ENCODE assay signal across 18 mouse cellular contexts in genomic region chr1:170939255-170939654, GRCm38 (mm10). TPM values are rescaled to one million over a fixed set of nuclear protein-coding genes. Genes with fewer than 3 reads are reported as not detected.
DNase-seq lines count a peak whose midpoint lies in the region; ATAC-seq and TF ChIP-seq lines count a peak whose summit lies in the region.
"Had no signal": no experiment of that assay in that cellular context is flagged by ENCODE, and none has a peak within 500 bp of the region (broad histone marks: within the 10 kb centered on the region; RNA-seq: fewer than 3 reads in every experiment).

No protein-coding gene starts in this region.

- peaks cover 3% of the 10 kb centered on the region; the same call in 1 of the 2 replicates for H3K9me3 ChIP-seq in liver, postnatal 0 days (ENCODE audit: low read length)
- H3K9me3 ChIP-seq in liver, embryonic 11.5 days (ENCODE audit: control insufficient read depth, low read length) = no peaks in the 10 kb centered on the region
- H3K9me3 ChIP-seq: forebrain, embryonic 15.5 days; liver, embryonic 15.5 days; stomach, embryonic 15.5 days had no signal

- no peaks in the 10 kb centered on the region for H3K27me3 ChIP-seq in liver, postnatal 0 days (ENCODE audit: insufficient read depth, low read length)
- no peaks in the 10 kb centered on the region for H3K27me3 ChIP-seq in liver, embryonic 11.5 days (replicated peaks; ENCODE audit: control insufficient read depth, insufficient read depth, low read length)
- H3K27me3 ChIP-seq: embryonic facial prominence, embryonic 13.5 days; forebrain, embryonic 15.5 days; liver, embryonic 15.5 days; stomach, embryonic 15.5 days had no signal

- H3K36me3 ChIP-seq in liver, postnatal 0 days (replicated peaks; ENCODE audit: insufficient read depth, low read length) = no peaks in the 10 kb centered on the region
- no peaks in the 10 kb centered on the region for H3K36me3 ChIP-seq in liver, embryonic 11.5 days (ENCODE audit: control insufficient read depth, insufficient read depth, low read length)
- H3K36me3 ChIP-seq: embryonic facial prominence, embryonic 13.5 days; forebrain, embryonic 15.5 days; liver, embryonic 15.5 days; stomach, embryonic 15.5 days had no signal

- DNase-seq in liver, postnatal 0 days = peak; percentile 23
- no peak for DNase-seq in liver, embryonic 11.5 days (ENCODE audit: low spot score)
- peak; percentile 9 to 29 for DNase-seq in adrenal gland, postnatal 36 days
- peak; percentile 9 for DNase-seq in lung, postnatal 10 days
- DNase-seq in spleen, postnatal 14 days (ENCODE audit: low spot score in 2 of 2) = peak; percentile 17 to 32
- no peak for DNase-seq in cerebellum, adult 11-12 months
- DNase-seq in gastrocnemius, adult 18-20 months (ENCODE audit: low spot score) = no peak
- DNase-seq: cerebellum, adult 2 months; heart, postnatal 4 days; thymus, postnatal 4 days had no signal

- H3K4me3 ChIP-seq in liver, postnatal 0 days (ENCODE audit: low read depth, low read length) = no peak overlapping the region
- H3K4me3 ChIP-seq in liver, embryonic 11.5 days (ENCODE audit: low read depth, low read length) = no peak overlapping the region
- H3K4me3 ChIP-seq: embryonic facial prominence, embryonic 13.5 days; forebrain, embryonic 15.5 days; liver, embryonic 15.5 days; stomach, embryonic 15.5 days had no signal

- no peak for TF ChIP-seq EP300 in liver, postnatal 0 days (IDR thresholded peaks at IDR 0.05; ENCODE audit: low read depth)

- 77% methylated on average over 12 of the region's 12 CpGs for WGBS in liver, postnatal 0 days (ENCODE audit: insufficient replicate concordance)
- 84% methylated on average over 12 of the region's 12 CpGs for WGBS in liver, embryonic 11.5 days

- no peaks in the 10 kb centered on the region for H3K4me1 ChIP-seq in liver, postnatal 0 days (ENCODE audit: insufficient read depth)
- H3K4me1 ChIP-seq in liver, embryonic 11.5 days (replicated peaks; ENCODE audit: control insufficient read depth, insufficient read depth, low read length) = no peaks in the 10 kb centered on the region
- H3K4me1 ChIP-seq: embryonic facial prominence, embryonic 13.5 days; forebrain, embryonic 15.5 days; liver, embryonic 15.5 days; stomach, embryonic 15.5 days had no signal

- no peak for TF ChIP-seq CTCF in liver, postnatal 0 days (IDR thresholded peaks at IDR 0.05; ENCODE audit: low read depth)

- no peak overlapping the region for H3K27ac ChIP-seq in liver, postnatal 0 days (ENCODE audit: low read depth)
- no peak overlapping the region for H3K27ac ChIP-seq in liver, embryonic 11.5 days (ENCODE audit: low read depth, low read length)
- H3K27ac ChIP-seq: embryonic facial prominence, embryonic 13.5 days; forebrain, embryonic 15.5 days; liver, embryonic 15.5 days; stomach, embryonic 15.5 days had no signal

- no peak for ATAC-seq in liver, postnatal 0 days
- ATAC-seq in liver, embryonic 11.5 days (replicated peaks; ENCODE audit: low FRiP score) = no peak
- ATAC-seq: forebrain, embryonic 15.5 days had no signal

- H3K9ac ChIP-seq in liver, postnatal 0 days (replicated peaks) = no peak overlapping the region
- H3K9ac ChIP-seq in liver, embryonic 11.5 days (ENCODE audit: low read depth, low read length) = no peak overlapping the region
- H3K9ac ChIP-seq: embryonic facial prominence, embryonic 13.5 days; forebrain, embryonic 15.5 days; liver, embryonic 15.5 days; stomach, embryonic 15.5 days had no signal

- H3K4me2 ChIP-seq in liver, postnatal 0 days (ENCODE audit: low read depth, low read length) = no peak overlapping the region
- H3K4me2 ChIP-seq in liver, embryonic 11.5 days = no peak overlapping the region
- H3K4me2 ChIP-seq: embryonic facial prominence, embryonic 13.5 days; forebrain, embryonic 15.5 days; liver, embryonic 15.5 days; stomach, embryonic 15.5 days had no signal

RNA-seq across cellular contexts. Expression of gene Fcrla, which starts 11.9 kb away (rescaled TPM):
- 9.0 and 10.4 TPM in 2 replicates for polyA plus RNA-seq in liver, postnatal 0 days (2015; fragmentation: Nextera tagmentation; extraction: Ambion mirVana)
- 0.35 and 0.45 TPM in 2 replicates for polyA plus RNA-seq in liver, embryonic 11.5 days (2014; fragmentation: Nextera tagmentation; extraction: Ambion mirVana)
- total RNA-seq in adrenal gland, postnatal 36 days (2021) = under 1 TPM in 1 of 2 experiments, not detected in 1; 0.36 TPM
- total RNA-seq in gastrocnemius, adult 18-20 months (2021) = not detected
- total RNA-seq: ES-E14; left cerebral cortex, postnatal 36 days; midbrain, postnatal 0 days had no signal
- polyA plus RNA-seq: embryonic facial prominence, embryonic 13.5 days; forebrain, embryonic 15.5 days; midbrain, postnatal 0 days had no signal

RNA-seq across cellular contexts. Expression of gene Fcrlb, which starts 26.5 kb away (rescaled TPM):
- polyA plus RNA-seq in liver, postnatal 0 days (2015; fragmentation: Nextera tagmentation; extraction: Ambion mirVana) = 0.36 and 0.41 TPM in 2 replicates
- 0.14 TPM in 1 of 2 replicates, not detected in the other for polyA plus RNA-seq in liver, embryonic 11.5 days (2014; fragmentation: Nextera tagmentation; extraction: Ambion mirVana)
- total RNA-seq in adrenal gland, postnatal 36 days (2021) = not detected
- not detected for total RNA-seq in gastrocnemius, adult 18-20 months (2021)
- total RNA-seq: ES-E14; heart, adult 18-20 months; heart, postnatal 4 days had no signal
- polyA plus RNA-seq: embryonic facial prominence, embryonic 13.5 days had no signal

RNA-seq across cellular contexts. Expression of gene Fcgr2b, which starts 37.1 kb away (rescaled TPM):
- 18.0 and 18.7 TPM in 2 replicates for polyA plus RNA-seq in liver, postnatal 0 days (2015; fragmentation: Nextera tagmentation; extraction: Ambion mirVana)
- 1.8 and 2.0 TPM in 2 replicates for polyA plus RNA-seq in liver, embryonic 11.5 days (2014; fragmentation: Nextera tagmentation; extraction: Ambion mirVana)
- 1 to 10 TPM; 3.3 to 8.5 TPM for total RNA-seq in adrenal gland, postnatal 36 days (2021)
- total RNA-seq in gastrocnemius, adult 18-20 months (2021) = 1 to 10 TPM; 2.3 to 2.4 TPM

RNA-seq across cellular contexts. Expression of gene Dusp12, which starts 53.9 kb away (rescaled TPM):
- 26.1 and 29.1 TPM in 2 replicates for polyA plus RNA-seq in liver, postnatal 0 days (2015; fragmentation: Nextera tagmentation; extraction: Ambion mirVana)
- polyA plus RNA-seq in liver, embryonic 11.5 days (2014; fragmentation: Nextera tagmentation; extraction: Ambion mirVana) = 34.8 and 36.7 TPM in 2 replicates
- 10 to 100 TPM; 18.9 to 19.8 TPM for total RNA-seq in adrenal gland, postnatal 36 days (2021)
- 1 to 10 TPM; 4.1 to 5.5 TPM for total RNA-seq in gastrocnemius, adult 18-20 months (2021)

RNA-seq across cellular contexts. Expression of gene Gm26620, which starts 54.4 kb away (rescaled TPM):
- polyA plus RNA-seq in liver, postnatal 0 days (2015; fragmentation: Nextera tagmentation; extraction: Ambion mirVana) = 0.97 and 1.7 TPM in 2 replicates
- 0.62 TPM in 1 of 2 replicates, not detected in the other for polyA plus RNA-seq in liver, embryonic 11.5 days (2014; fragmentation: Nextera tagmentation; extraction: Ambion mirVana)
- under 1 TPM; 0.53 to 0.95 TPM for total RNA-seq in adrenal gland, postnatal 36 days (2021)
- under 1 TPM in 1 of 2 experiments, not detected in 1; 0.47 TPM for total RNA-seq in gastrocnemius, adult 18-20 months (2021)

Comparison
In these comparisons a context has a peak if more than half of its experiments do, and no peak if none do; other contexts are left out.
1. DNase-seq: peak in liver, postnatal 0 days (single experiment), adrenal gland, postnatal 36 days (2 of 2), lung, postnatal 10 days (single experiment) and spleen, postnatal 14 days (2 of 2); none in liver, embryonic 11.5 days (single experiment), cerebellum, adult 11-12 months (single experiment) and gastrocnemius, adult 18-20 months (single experiment).